Mouse (Mus musculus): ENCODE results near the gene Mprip. TPM values are rescaled to one million over a fixed set of nuclear protein-coding genes. Genes with fewer than 3 reads are reported as not detected.

Gene Mprip
- total RNA-seq, 1 experiment from 2014 or later = 142 TPM

GRCm38 (mm10) chr11:59774522-59774921 lies 113.4 kb downstream of the Mprip start:
- ATAC-seq (replicated peaks in 1 of 2; ENCODE audit: insufficient read depth in 1 of 2, low FRiP score in 2 of 2, low TSS enrichment in 1 of 2, low read depth in 1 of 2, poor library complexity in 2 of 2, severe bottlenecking in 2 of 2) = no peak

GRCm38 (mm10) chr11:59775435-59776148 lies 114.5 kb downstream of the Mprip start:
- no peak for ATAC-seq (replicated peaks in 1 of 2; ENCODE audit: insufficient read depth in 1 of 2, low FRiP score in 2 of 2, low TSS enrichment in 1 of 2, low read depth in 1 of 2, poor library complexity in 2 of 2, severe bottlenecking in 2 of 2)

DNA sequence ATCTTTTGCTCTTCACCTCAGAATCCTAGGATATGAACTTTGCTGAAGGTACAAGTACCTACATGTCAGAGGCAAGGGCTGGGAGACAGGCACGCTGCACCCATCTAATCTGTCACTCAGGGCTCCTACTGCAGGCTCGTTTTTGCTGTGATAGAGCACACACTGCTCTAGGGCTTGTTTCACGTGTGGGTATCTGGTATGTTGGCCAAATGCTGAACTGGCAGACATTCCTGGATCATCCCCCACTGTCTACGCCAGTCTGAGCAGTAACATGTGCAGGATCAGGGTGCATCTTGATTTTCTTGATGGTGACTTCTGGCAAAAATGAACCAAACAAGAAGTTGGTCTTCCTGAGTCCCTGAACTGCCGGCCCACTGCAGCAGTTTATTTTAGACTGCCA lies 116.2 kb downstream of the Mprip start:
- ATAC-seq (replicated peaks in 1 of 2; ENCODE audit: insufficient read depth in 1 of 2, low FRiP score in 2 of 2, low TSS enrichment in 1 of 2, low read depth in 1 of 2, poor library complexity in 2 of 2, severe bottlenecking in 2 of 2) = no peak

GRCm38 (mm10) chr11:59778181-59778873 lies 117.2 kb downstream of the Mprip start:
- ATAC-seq (replicated peaks in 1 of 2; ENCODE audit: insufficient read depth in 1 of 2, low FRiP score in 2 of 2, low TSS enrichment in 1 of 2, low read depth in 1 of 2, poor library complexity in 2 of 2, severe bottlenecking in 2 of 2) = peak; percentile 90 to 96

GRCm38 (mm10) chr11:59778874-59779223 lies 117.7 kb downstream of the Mprip start:
- no peak for ATAC-seq (replicated peaks in 1 of 2; ENCODE audit: insufficient read depth in 1 of 2, low FRiP score in 2 of 2, low TSS enrichment in 1 of 2, low read depth in 1 of 2, poor library complexity in 2 of 2, severe bottlenecking in 2 of 2)

- no peak for ATAC-seq (replicated peaks in 1 of 2; ENCODE audit: insufficient read depth in 1 of 2, low FRiP score in 2 of 2, low TSS enrichment in 1 of 2, low read depth in 1 of 2, poor library complexity in 2 of 2, severe bottlenecking in 2 of 2)
Measured at GRCm38 (mm10) chr11:59779406-59779805, 118.3 kb downstream of the Mprip start.

- ATAC-seq (replicated peaks in 1 of 2; ENCODE audit: insufficient read depth in 1 of 2, low FRiP score in 2 of 2, low TSS enrichment in 1 of 2, low read depth in 1 of 2, poor library complexity in 2 of 2, severe bottlenecking in 2 of 2) = no peak
Measured at GRCm38 (mm10) chr11:59780241-59780640, 119.1 kb downstream of the Mprip start.

DNA sequence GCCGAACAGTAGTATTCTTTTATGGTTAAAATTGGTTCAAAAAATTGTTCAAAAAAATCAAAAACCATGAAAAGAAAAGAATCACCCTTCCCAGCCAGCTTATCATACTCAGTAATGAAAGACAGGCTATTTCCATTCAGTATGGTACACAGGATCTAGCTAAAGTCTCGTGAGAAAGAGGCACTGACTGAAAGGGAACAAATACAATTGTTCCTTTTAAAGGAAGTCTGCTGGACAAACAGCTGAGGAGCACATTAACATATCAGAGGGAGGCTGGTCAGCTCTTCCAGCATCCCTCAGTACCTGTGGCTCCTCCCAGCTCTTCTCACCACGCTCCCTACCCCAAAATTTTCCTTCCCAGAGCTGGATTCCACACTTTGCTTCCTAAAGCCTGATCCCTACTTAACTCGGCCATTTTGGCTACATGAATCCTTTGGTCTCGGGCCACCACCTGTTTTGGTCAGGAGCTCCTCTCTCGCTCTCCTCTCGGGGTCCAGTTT lies 121.0 kb downstream of the Mprip start:
- no peak for ATAC-seq (replicated peaks in 1 of 2; ENCODE audit: insufficient read depth in 1 of 2, low FRiP score in 2 of 2, low TSS enrichment in 1 of 2, low read depth in 1 of 2, poor library complexity in 2 of 2, severe bottlenecking in 2 of 2)

GRCm38 (mm10) chr11:59783591-59783990 lies 122.5 kb downstream of the Mprip start:
- ATAC-seq (replicated peaks in 1 of 2; ENCODE audit: insufficient read depth in 1 of 2, low FRiP score in 2 of 2, low TSS enrichment in 1 of 2, low read depth in 1 of 2, poor library complexity in 2 of 2, severe bottlenecking in 2 of 2) = no peak

GRCm38 (mm10) chr11:59786444-59787198 lies 125.5 kb downstream of the Mprip start:
- 0 out of 4 replicates have a peak, but pooled peaks of 1 of the 2 experiments have one; percentile 5 for ATAC-seq (replicated peaks in 1 of 2; ENCODE audit: insufficient read depth in 1 of 2, low FRiP score in 2 of 2, low TSS enrichment in 1 of 2, low read depth in 1 of 2, poor library complexity in 2 of 2, severe bottlenecking in 2 of 2)

DNA sequence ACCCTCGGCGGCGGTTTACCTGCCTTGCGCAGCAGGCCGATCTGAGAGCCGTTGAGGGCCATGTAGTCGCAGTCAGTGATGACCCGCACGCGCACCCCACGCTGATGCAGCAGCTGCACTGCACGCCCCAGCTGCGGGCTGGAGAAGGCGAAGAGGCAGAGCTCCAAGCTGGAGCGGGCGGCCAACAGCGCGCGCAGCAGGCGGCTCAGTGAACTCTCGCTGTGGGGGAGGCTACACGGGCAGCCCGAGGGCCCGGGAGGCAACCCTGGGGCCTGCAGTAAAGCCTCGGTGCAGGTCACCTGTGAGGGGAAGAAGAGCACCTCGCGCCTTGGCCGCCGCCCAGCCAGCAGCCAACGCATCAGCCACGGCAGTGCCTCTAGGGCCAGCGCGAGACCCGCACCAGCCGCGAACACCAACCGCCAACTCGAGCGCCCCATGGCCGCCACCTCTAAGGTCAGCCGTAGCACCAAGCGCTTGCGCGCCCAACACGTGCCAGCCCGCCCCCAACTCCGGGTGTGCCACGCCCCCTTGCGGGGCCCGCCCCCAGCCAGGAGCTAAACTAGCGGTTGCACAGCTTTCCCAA lies 126.2 kb downstream of the Mprip start, which contains the start of gene Pld6:
Gene Pld6 (minus strand): TSS at position 447 of the 583 bp plus-strand sequence.
- peak; percentile 69 to 85; a peak in 3 of 4 replicates for ATAC-seq (replicated peaks in 1 of 2; ENCODE audit: insufficient read depth in 1 of 2, low FRiP score in 2 of 2, low TSS enrichment in 1 of 2, low read depth in 1 of 2, poor library complexity in 2 of 2, severe bottlenecking in 2 of 2)

- no peak for ATAC-seq (replicated peaks in 1 of 2; ENCODE audit: insufficient read depth in 1 of 2, low FRiP score in 2 of 2, low TSS enrichment in 1 of 2, low read depth in 1 of 2, poor library complexity in 2 of 2, severe bottlenecking in 2 of 2)
Measured at GRCm38 (mm10) chr11:59789311-59789710, 128.2 kb downstream of the Mprip start.

- ATAC-seq (replicated peaks in 1 of 2; ENCODE audit: insufficient read depth in 1 of 2, low FRiP score in 2 of 2, low TSS enrichment in 1 of 2, low read depth in 1 of 2, poor library complexity in 2 of 2, severe bottlenecking in 2 of 2) = no peak
Measured at GRCm38 (mm10) chr11:59793390-59793789, 132.3 kb downstream of the Mprip start.

DNA sequence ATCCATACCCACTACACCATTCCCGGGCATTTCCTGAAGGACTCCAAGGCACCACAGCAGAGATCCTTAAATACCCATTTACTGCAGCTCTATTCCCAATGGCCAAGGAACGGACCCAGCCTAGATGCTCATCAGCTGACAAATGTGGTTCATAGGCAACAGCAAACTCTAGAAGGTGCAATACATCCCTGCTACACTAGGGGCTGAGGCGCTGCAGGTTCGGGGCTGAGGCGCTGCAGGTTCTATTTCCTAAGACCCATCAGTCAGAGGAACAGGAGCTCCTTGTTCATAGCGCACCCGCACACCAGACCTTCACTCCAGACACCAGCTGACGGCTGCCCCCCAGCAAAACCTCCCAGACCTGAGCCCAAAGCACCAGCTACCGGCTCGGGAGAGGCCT lies 139.3 kb downstream of the Mprip start:
- ATAC-seq (replicated peaks in 1 of 2; ENCODE audit: insufficient read depth in 1 of 2, low FRiP score in 2 of 2, low TSS enrichment in 1 of 2, low read depth in 1 of 2, poor library complexity in 2 of 2, severe bottlenecking in 2 of 2) = no peak

GRCm38 (mm10) chr11:59801881-59802280 lies 140.8 kb downstream of the Mprip start:
- ATAC-seq (replicated peaks in 1 of 2; ENCODE audit: insufficient read depth in 1 of 2, low FRiP score in 2 of 2, low TSS enrichment in 1 of 2, low read depth in 1 of 2, poor library complexity in 2 of 2, severe bottlenecking in 2 of 2) = no peak

GRCm38 (mm10) chr11:59803516-59803915 lies 142.4 kb downstream of the Mprip start:
- no peak for ATAC-seq (replicated peaks in 1 of 2; ENCODE audit: insufficient read depth in 1 of 2, low FRiP score in 2 of 2, low TSS enrichment in 1 of 2, low read depth in 1 of 2, poor library complexity in 2 of 2, severe bottlenecking in 2 of 2)

DNA sequence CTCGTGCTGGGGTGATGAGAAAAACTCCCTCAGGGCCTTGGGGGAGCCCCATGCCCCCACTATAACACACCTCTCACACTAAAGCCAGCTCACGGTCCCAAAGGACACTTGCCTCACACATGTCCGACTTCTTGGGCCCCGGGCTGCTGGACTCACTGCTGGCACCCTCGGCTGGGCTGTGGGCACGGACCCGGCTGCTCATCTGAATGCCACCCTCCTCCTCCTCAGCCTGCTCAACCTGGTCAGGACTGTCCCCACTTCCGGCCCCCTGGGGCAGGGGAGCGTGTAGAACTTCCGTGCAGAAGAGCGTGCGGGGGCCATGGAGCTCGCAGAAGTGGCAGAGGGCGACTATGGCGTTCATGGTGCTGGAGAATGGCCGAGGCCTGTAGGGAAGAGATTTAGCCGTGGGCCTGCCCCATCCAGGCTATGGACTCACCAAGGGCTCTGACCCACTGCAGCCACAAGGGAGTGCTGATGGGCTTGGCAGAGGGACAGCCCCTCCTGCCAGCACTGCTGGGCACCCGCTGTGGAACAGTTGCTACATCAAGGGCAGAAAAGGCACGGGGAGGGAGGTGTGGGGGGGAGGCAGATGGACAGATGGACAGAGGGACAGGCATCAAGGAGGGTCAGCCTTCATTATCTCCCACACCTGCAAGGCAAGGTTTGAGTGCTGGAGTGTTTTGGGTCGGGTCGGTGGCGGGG lies 143.5 kb downstream of the Mprip start:
- ATAC-seq (replicated peaks in 1 of 2; ENCODE audit: insufficient read depth in 1 of 2, low FRiP score in 2 of 2, low TSS enrichment in 1 of 2, low read depth in 1 of 2, poor library complexity in 2 of 2, severe bottlenecking in 2 of 2) = no peak

All from hematopoietic stem cell, adult 5-6 weeks (primary cell).